Mouse (Mus musculus) brain, embryonic 18.5 days (tissue): ENCODE results near the gene Apaf1.

Experiments used
- DNase-seq: peaks from one replicate; pipeline ENCODE4 v3.0.0-alpha.2; 2012; ENCODE audit warnings: low read depth, low spot score

Apaf1 gene

GRCm38 (mm10) chr10:91081959-91082507, 537 bp downstream of the Apaf1 start:
- no peak for DNase-seq

GRCm38 (mm10) chr10:91080540-91080939, 2.0 kb downstream of the Apaf1 start:
- DNase-seq = no peak

- no peak for DNase-seq
These were observed 5.9 kb downstream of the Apaf1 start for GRCm38 (mm10) chr10:91076667-91077066.

- DNase-seq = no peak
These were observed 9.2 kb downstream of the Apaf1 start for GRCm38 (mm10) chr10:91073345-91073744.

GRCm38 (mm10) chr10:91071768-91072167, 10.8 kb downstream of the Apaf1 start:
- no peak for DNase-seq

GRCm38 (mm10) chr10:91062355-91062754, 20.2 kb downstream of the Apaf1 start:
- no peak for DNase-seq

- DNase-seq = no peak
These were observed 21.8 kb downstream of the Apaf1 start for GRCm38 (mm10) chr10:91060742-91061141.

GRCm38 (mm10) chr10:91052734-91053133, 29.8 kb downstream of the Apaf1 start:
- DNase-seq = no peak

- DNase-seq = no peak
These were observed 31.4 kb downstream of the Apaf1 start for GRCm38 (mm10) chr10:91051156-91051555.

- no peak for DNase-seq
These were observed 32.9 kb downstream of the Apaf1 start for GRCm38 (mm10) chr10:91049696-91050095.

GRCm38 (mm10) chr10:91033942-91034341, 48.6 kb downstream of the Apaf1 start:
- peak; percentile 47 for DNase-seq

GRCm38 (mm10) chr10:91032399-91032798, 50.2 kb downstream of the Apaf1 start:
- DNase-seq = peak; percentile 37

GRCm38 (mm10) chr10:91031176-91031575, 51.4 kb downstream of the Apaf1 start:
- DNase-seq = no peak

- no peak for DNase-seq
These were observed 53.5 kb downstream of the Apaf1 start for GRCm38 (mm10) chr10:91029002-91029539.

GRCm38 (mm10) chr10:91027964-91028363, 54.6 kb downstream of the Apaf1 start:
- DNase-seq = no peak

GRCm38 (mm10) chr10:91027468-91027867, 55.1 kb downstream of the Apaf1 start:
- DNase-seq = no peak

- no peak for DNase-seq
These were observed 76.6 kb downstream of the Apaf1 start for GRCm38 (mm10) chr10:91005858-91006538.

GRCm38 (mm10) chr10:91001421-91001820, 81.1 kb downstream of the Apaf1 start:
- no peak for DNase-seq

- DNase-seq = no peak
These were observed 82.7 kb downstream of the Apaf1 start for GRCm38 (mm10) chr10:90999899-91000298.

GRCm38 (mm10) chr10:90993869-90994268, 88.7 kb downstream of the Apaf1 start:
- no peak for DNase-seq

GRCm38 (mm10) chr10:90992237-90992636, 90.3 kb downstream of the Apaf1 start:
- no peak for DNase-seq

- no peak for DNase-seq
These were observed 92.2 kb downstream of the Apaf1 start for GRCm38 (mm10) chr10:90990340-90990739.

- DNase-seq = no peak
These were observed 99.5 kb downstream of the Apaf1 start for GRCm38 (mm10) chr10:90983046-90983445.
